Mouse (Mus musculus) natural killer cell, adult 2 months (primary cell): ENCODE results near the gene Hist1h4i.
A peak's percentile ranks its signal among the peaks of the same experiment; 100 is the strongest.

Source experiments
- DNase-seq, 2 experiments: peaks; one replicate each; pipeline ENCODE4 v3.0.0; 2022; ENCODE audit warnings: low spot score in 2 of 2

Gene Hist1h4i

DNA sequence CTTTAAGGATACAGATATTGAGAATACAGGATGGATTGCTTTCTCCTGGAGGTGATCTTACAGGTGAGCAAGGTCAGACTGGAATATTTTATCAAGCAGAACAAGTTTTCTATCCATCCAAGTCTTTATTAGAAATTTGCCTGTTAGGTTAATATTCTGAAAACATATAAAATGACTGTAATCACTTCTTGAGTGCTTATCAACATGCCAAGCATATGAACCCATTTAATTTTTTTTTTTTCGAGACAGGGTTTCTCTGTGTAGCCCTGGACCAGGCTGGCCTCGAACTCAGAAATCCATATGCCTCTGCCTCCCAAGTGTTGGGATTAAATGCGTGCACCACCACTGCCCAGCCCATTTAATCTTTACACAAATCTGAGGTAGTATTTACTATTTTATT is 4.2 kb downstream of the Hist1h4i start:
- no peak for DNase-seq

DNA sequence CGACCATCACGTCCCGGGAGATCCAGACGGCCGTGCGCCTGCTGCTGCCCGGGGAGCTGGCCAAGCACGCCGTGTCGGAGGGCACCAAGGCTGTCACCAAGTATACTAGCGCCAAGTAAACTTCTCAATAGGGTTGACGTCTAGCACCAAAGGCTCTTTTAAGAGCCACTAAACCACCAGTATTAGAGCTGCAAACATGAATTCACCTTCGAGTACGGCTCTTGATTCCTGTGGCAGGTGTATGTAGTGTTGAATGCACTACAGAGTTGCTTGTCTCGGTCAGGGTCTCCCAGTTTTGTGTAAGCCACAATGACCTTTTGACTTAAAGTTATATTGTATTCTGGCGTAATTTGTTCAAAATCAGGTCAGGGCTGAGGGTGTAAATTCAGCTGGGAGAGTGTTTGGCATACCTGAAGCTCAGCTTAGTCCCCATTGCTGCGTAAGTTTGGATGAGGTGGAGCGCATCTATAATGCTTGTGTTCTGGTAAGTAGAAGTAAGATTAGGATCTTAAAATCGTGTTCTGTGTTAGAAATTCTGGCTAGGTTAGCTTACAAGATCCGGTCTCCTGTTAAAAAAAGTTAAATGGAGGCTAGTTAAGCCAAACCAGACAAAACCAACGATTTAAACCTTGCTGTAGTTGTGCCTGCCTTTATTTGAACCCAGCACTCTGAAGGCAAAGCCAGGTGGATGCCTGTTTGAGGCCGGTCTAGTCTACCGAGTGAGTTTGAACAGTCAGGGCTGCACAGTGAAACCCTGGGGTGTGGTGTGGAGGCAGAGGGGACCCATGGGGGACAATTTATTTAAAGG is 4.8 kb downstream of the Hist1h4i start:
- DNase-seq = no peak

DNA sequence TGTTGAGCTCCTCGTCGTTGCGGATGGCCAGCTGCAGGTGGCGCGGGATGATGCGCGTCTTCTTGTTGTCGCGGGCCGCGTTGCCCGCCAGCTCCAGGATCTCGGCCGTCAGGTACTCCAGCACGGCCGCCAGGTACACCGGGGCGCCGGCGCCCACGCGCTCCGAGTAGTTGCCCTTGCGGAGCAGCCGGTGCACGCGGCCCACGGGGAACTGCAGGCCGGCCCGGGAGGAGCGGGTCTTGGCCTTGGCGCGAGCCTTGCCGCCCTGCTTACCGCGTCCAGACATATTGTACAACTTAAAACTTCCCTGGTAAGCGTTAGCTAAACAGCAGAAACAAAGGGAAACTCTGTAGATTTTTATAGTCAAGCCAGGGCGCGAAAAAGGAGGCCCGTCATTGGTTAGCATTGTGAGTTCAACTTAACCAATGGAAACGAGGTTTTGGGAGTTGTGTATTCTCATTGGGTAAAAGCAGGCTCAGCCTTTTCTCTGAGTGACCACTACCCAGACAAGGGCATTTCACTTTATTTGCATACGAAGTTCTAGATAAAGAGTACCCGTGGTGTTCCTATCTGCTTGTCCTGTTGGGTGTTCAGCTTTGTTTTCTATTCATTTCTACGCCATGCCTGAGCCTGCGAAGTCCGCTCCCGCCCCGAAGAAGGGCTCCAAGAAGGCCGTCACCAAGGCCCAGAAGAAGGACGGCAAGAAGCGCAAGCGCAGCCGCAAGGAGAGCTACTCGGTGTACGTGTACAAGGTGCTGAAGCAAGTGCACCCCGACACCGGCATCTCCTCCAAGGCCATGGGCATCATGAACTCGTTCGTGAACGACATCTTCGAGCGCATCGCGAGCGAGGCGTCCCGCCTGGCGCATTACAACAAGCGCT is 5.7 kb downstream of the Hist1h4i start, which contains the start of the genes Hist1h2ah and Hist1h2bk:
Gene Hist1h2ah (minus strand): TSS at position 302 of the 882 bp plus-strand sequence.
Gene Hist1h2bk (plus strand): TSS at position 604 of the 882 bp plus-strand sequence.
- peak; percentile 82 to 83 for DNase-seq

DNA sequence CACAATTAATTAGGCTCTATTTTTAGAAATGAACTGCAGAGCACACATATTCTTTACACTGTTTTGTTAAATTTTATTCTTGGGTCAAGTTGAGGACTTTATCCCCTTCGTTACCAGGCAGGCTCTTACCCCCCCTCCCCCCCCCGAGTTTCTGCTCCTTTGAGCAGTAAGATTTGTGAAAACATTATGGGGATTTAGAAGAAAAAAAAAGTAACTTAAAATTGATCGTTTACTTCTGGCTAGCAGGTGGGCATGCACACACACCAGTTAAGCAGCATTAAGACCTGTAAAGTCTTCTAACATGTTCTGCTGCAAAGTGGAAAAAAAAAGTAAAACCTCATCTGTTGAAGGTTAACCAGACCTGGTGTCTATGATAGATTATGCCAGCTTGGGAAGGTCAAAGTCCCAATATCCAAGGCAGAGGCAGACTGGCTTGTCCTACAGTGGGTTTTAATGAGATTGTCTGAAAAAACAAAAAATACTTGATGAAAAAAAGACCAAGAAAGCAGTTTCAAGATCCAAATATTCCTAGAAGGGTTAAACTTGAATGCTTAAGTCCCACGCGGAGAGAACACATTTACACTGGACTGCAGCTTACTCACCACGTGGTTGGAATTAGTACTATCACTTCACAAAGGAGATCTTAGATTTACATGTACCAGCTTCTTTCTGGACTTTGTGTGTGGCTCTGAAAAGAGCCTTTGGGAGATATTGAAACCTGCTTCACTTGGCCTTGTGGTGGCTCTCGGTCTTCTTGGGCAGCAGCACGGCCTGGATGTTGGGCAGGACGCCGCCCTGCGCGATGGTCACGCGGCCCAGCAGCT is 6.5 kb downstream of the Hist1h4i start:
- DNase-seq = no peak

- no peak for DNase-seq
Measured at GRCm38 (mm10) chr13:22033741-22034442, 7.3 kb downstream of the Hist1h4i start.

GRCm38 (mm10) chr13:22030493-22030892 is 10.7 kb downstream of the Hist1h4i start:
- DNase-seq = no peak

DNA sequence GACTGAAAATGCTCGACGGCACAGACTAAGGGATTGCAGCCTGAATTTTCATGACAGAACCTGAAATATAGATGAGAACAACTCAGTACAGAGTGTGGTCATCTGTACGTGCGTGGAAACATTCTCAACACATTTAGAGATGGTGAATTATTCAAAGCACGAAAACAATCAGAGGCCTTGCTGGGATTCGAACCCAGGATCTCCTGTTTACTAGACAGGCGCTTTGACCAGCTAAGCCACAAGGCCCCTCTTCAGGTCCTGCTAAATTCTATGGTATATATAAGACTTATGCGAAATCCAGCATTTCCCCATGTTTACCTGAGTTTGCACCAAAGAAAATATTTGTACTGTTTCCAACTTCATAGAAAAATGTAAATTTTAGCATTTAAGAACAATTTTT is 11.2 kb downstream of the Hist1h4i start:
- no peak for DNase-seq

DNA sequence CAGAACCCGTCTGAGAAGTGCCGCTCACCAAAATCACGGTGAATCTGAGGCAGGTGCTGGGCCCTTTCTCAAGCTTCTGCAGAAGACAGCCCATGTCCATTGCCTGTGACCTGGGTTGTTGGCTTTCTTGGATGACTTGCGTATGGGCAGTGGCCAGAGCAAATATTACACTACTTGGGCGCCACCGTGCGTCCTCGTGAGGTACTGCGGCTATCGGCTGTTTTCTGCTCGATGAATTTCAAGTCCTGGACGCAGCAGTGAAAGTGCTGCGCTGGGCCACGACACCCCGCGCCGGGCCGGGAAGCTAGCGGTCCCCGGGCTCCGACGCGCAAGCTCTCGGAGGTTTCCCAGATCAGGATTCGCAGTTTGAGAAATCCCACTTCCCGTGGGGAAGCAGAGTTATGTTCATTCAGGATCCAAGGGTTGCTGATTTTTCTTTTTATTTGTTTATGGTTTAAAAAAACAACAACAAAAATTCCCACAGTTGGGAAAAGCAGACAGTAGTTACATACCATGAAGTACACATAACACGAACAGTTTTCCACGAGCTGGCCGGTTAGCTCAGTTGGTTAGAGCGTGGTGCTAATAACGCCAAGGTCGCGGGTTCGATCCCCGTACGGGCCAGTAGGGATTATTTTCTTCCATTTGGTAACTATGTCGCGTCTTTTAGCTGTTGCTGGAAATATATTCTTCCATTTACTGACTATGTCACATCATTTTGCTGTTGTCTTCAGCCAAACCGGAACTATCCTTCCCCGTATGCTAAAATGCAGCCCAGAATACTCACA is 12.3 kb downstream of the Hist1h4i start:
- peak; percentile 95 to 96 for DNase-seq

- peak; percentile 83 to 88 for DNase-seq
Measured at GRCm38 (mm10) chr13:22026058-22027031, 14.8 kb downstream of the Hist1h4i start.

DNA sequence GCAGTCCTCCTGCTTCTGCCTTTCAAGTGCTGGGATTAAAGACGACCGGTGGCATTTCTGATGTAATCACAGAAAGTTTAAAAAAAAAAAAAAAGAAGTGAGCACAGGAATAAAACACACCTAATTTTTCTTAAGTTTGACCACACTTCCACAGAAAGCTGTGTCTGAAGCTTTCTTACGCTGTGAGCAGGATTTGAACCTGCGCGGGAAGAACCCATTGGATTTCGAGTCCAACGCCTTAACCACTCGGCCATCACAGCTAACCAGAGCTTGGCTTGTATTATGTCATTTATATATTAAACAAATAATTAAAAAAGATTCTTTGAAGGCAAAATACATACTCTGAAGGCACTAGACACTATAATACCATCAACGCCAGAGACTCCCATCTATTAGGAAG is 18.9 kb downstream of the Hist1h4i start:
- peak; percentile 75 to 83 for DNase-seq

DNA sequence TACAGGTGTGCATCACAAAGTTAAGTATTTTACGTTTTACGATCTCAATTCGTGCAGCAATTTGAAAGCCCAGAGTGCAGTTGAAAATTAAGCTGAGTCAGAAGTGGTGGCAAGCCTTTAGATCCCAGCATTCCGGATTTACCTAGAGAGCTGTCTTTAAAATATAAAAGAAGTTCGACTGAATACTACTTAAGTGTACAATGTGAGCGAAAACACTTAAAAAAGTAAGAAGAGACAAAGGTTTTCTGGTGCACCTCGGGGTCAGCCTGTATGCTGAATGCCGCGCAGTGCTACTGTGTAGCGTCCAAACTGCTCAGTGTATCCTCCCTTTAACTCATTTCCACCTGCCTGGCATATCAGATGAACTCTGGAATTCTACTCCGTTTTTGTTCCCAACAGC is 19.6 kb downstream of the Hist1h4i start:
- no peak for DNase-seq

DNA sequence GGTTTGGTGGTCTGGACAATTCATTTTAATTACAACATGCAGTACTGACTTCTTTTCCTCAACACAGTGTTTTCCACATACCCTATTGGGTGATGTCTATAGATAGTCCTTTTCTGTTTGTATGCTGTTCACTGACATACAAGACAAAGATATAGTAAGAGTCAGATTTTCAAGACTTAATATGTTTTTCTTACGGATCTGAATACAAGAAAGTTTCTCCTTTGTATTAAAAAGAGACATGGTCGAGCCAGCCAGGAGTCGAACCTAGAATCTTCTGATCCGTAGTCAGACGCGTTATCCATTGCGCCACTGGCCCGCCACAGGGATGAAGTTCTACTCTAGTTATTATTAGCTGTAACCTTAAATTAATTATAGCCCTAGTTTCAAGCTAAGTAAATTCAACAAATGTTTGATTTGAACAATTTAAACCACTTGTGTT is 20.2 kb downstream of the Hist1h4i start:
- DNase-seq = peak; percentile 65 to 66

DNA sequence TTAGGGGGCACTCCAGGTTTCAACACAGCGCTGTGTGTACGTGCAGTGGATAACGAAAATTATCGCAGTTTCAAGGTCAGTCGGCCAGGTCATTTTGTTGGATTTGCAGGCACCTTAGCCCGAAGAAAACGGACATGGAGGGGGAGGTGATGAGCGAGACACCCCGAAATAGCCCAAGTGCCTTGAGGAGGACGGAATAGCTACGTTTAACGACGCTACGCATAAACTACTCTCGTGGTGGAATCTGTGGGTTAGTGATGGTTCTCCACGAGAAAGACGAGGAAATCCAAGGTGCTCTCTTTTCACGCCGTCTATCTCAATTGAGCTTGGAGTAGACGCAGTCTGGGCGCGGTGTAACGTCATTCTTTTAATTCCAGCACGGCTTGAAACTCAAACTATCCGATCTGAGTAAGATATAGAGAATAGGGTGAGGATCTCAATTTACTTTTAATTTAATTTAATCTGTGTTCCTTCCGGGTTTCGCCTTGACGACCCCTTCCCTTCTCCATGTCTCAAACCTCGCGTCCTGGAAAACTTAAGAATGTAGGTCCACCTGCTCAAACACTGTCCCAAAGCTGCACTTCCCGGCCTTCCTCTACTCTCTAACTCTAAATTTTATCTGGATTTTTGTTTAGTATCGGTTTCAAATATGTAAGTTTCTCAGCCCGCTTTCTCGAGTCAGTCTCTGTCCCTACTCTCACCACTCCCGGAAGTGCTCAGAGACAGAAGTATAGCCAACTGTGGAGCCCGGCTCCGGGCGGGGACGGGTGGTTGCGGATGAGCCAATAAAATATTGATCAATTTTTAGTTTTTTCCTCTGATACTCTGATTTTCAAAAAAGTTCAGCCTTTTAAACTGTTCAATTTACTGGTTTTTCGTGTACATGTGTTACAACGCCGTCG is 21.0 kb downstream of the Hist1h4i start:
- DNase-seq = peak; percentile 39 to 51

DNA sequence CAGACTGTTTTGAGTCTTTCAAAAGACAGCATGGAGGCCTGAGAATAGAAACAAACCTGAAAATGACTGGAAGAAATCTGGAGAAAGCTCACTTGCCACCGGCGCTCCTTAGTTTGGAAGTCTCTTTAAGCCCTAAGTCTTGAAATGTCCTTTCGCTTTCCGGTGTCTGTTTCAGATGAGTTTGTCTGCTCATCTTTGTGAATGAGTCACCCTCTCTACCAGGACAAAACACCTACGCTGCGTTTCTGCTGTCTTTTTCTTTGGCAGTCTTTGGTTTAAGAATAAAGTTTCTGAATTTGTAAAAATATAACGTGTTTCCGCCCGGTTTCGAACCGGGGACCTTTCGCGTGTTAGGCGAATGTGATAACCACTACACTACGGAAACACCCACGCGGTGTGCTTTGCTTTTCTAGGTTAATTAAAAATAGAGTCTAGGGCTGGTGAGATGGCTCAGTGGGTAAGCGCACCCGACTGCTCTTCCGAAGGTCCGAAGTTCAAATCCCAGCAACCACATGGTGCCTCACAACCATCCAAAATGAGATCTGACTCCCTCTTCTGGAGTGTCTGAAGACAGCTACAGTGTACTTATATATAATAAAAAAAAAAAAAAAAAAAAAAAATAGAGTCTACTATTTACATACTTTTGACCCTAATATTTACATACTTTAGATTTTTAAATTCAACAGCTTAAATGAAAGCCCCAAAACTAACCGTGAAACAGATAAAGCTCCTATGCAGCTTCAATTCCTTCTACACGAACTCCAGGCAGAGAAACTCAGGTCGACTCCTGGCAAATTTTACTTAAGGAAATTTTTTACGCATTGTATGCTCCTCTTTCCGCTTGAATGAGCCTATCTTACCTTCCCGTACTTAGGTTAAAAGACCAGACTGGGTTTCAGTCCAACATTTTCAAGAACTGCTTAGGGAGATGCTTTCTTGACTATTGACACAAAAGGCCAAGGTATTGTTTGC is 25.4 kb downstream of the Hist1h4i start:
- DNase-seq = peak; percentile 92

DNA sequence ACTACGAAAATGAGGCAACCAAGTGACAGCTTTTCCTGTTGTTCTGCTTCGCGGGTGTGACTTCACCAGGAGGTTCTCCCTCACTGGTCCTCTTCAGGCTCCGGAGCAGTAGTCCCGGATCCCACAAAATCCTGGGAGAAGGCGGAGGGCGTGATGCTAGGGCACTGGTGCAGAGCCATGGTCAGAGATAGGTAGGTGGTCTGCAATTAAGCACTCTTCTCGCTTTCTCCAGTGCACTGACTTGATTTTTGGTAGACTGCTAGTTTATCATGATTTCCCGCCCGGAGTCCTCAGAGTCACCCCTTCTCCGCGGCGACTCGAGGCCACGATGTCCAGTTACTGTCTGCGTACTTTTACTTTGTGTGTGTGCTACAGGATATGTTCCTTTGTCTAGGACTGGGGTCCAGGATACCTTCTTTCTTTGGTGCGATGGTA is 26.7 kb downstream of the Hist1h4i start:
- DNase-seq = no peak

DNA sequence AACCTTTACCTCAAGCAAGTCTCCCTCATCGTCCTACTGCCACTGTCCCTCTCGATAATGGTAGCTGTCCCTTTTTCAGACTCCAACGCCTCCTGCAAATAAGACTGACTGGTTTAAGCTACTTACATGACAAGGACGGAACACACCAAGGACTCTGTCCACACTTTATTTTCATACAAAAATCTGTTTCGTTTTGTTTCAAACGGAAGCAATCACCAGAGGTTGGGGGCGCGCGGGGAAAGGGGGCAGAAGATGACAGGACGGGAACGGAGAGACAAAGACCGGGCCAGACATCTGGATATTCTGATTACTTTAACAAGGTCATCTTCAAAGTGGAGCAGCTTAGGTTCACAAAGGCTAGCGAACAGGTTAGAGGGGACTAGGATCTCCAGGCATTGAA is 27.4 kb downstream of the Hist1h4i start:
- no peak for DNase-seq

GRCm38 (mm10) chr13:22009642-22010041 is 31.5 kb downstream of the Hist1h4i start, which contains the start of gene Prss16:
TSS of gene Prss16 (minus strand) at chr13:22009742.
- DNase-seq = no peak
